Mouse (Mus musculus): ENCODE measurements at regions not wholly inside any gene's neighbourhood (a gene's known extent, or its start where the extent isn't known, plus 50 kb on each side); places are given as distances from the start of the nearest gene placed in this dataset.
A peak's percentile ranks its signal among the peaks of the same experiment; 100 is the strongest.

DNA sequence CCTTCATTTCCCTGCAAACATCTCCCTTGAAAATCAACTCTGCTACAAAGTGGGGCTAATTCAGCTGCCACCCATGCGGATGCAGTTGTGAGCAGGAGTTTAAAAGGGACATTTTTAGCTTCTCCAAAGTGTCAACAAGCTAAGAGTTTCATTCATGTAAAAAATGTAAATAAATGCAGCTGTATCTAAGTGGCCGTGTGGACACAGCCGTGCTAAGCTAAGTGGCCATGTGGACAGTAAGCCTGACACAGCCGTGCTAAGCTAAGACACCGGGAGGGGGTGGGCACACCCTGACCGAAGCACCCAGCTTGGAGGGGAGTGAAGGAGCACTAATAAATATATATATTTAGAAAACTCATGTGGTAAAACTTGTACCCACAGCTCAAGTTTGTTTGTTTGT is 52.6 kb upstream of the Cnih3 start:
- Histone ChIP-seq H3K9ac (no peak overlapping the region), H3K36me3 (ENCODE audit: insufficient read depth) (no peaks in the 10 kb centered on the region), H3K27me3 (ENCODE audit: insufficient read depth, low read length) (no peaks in the 10 kb centered on the region), H3K27ac (ENCODE audit: low read depth) (no peak overlapping the region), H3K9me3 (ENCODE audit: low read depth, low read length) (no peaks in the 10 kb centered on the region), H3K4me3 (ENCODE audit: low read depth, low read length) (no peak overlapping the region), H3K4me1 (ENCODE audit: insufficient read depth) (no peaks in the 10 kb centered on the region), H3K4me2 (no peak overlapping the region)
- TF ChIP-seq CTCF (IDR thresholded peaks at IDR 0.05; ENCODE audit: low read depth), result no peak
- 63% methylated on average over 6 of the region's 6 CpGs for WGBS
- ATAC-seq (ENCODE audit: insufficient read depth) (no peak), DNase-seq (peak; percentile 10)

DNA sequence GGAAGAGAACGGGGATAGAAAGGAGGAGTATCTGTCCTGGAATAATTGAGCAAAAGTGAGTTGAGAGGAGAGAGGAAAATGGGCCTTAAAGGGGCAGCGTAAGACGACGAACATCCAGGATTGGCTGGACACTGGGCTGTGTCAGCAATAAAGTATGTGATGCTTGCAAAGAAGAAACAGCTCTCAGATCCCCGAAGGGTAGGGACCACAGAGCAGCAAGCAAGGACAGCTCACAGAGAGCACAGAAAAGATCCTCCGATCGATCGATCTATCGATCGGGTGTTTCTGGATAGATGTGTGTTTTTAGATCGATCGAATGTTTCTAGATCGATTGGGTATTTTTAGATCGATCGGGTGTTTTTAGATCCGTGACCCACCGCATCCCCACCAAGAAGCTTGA is 50.3 kb upstream of the Cnih3 start:
- WGBS, result 91% methylated on average over 17 of the region's 17 CpGs
- DNase-seq, result no peak
- no peak for ATAC-seq (ENCODE audit: insufficient read depth)
- no peak overlapping the region for H3K4me3 ChIP-seq (ENCODE audit: low read depth, low read length)
- no peaks in the 10 kb centered on the region for H3K4me1 ChIP-seq (ENCODE audit: insufficient read depth)
- H3K36me3 ChIP-seq (ENCODE audit: insufficient read depth), result no peaks in the 10 kb centered on the region
- no peak for TF ChIP-seq CTCF (IDR thresholded peaks at IDR 0.05; ENCODE audit: low read depth)
- H3K4me2 ChIP-seq, result no peak overlapping the region
- H3K27me3 ChIP-seq (ENCODE audit: insufficient read depth, low read length), result no peaks in the 10 kb centered on the region
- no peak overlapping the region for H3K27ac ChIP-seq (ENCODE audit: low read depth)
- no peaks in the 10 kb centered on the region for H3K9me3 ChIP-seq (ENCODE audit: low read depth, low read length)
- no peak overlapping the region for H3K9ac ChIP-seq
